Mouse (Mus musculus): ENCODE measurements at regions not wholly inside any gene's neighbourhood (a gene's known extent, or its start where the extent isn't known, plus 50 kb on each side); places are given as distances from the start of the nearest gene placed in this dataset.

DNA sequence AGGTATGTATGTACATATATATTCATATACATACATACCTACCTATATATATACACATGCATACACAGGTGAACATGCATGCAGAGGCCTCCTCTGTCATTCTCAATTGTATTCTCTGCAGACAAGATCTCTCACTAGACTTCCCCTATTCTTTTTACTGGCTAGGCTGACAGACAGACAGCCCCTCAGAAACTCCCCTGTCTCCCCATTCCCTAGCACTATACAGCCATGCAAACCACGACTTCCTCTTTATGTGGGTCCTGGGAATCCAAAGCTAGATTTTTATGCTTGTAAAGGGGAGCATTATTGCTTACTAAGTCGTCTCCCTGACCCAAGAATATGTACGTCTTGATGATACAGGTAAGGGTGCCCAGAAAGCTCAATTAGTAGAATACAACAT lies 86.9 kb downstream of the Fam124b start:
- WGBS: 59% methylated on average over 3 of the region's 3 CpGs
- no peak overlapping the region for H3K9ac ChIP-seq (ENCODE audit: low read depth, low read length)

DNA sequence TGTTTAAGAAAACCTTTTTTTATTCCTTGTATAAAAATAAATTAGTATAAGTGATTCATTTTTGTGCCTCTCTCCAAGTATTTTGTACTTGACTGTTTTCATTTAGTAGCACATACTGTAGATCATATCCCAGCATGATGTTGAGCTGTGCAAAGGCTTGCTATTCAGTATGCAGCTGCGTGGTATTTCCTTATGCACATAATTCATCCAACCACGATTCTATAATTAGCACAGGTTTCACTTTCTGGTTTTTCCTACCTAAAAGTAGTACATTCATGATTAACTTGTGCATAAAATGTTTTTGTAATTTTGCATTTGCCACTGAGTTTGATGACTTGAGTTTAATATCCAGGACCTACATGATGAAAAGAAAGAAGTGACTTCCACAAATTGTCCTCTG lies 94.3 kb downstream of the Fam124b start:
- H3K9me3 ChIP-seq (ENCODE audit: control insufficient read depth, low read length): no peaks in the 10 kb centered on the region
- no peak for ATAC-seq
- H3K4me1 ChIP-seq (ENCODE audit: control insufficient read depth, insufficient read depth, low read length): no peaks in the 10 kb centered on the region
- WGBS: 75% methylated on average over 2 of the region's 2 CpGs
- no peak overlapping the region for H3K9ac ChIP-seq (ENCODE audit: low read depth, low read length)
- no peaks in the 10 kb centered on the region for H3K36me3 ChIP-seq (ENCODE audit: control insufficient read depth, insufficient read depth, low read length)
- no peaks in the 10 kb centered on the region for H3K27me3 ChIP-seq (replicated peaks; ENCODE audit: control insufficient read depth, insufficient read depth, low read length)
- no peak overlapping the region for H3K27ac ChIP-seq (ENCODE audit: low read length)
- no peak overlapping the region for H3K4me3 ChIP-seq (ENCODE audit: low read length)
- no peak overlapping the region for H3K4me2 ChIP-seq (ENCODE audit: low read depth, low read length)

More for the DNA sequence above, 86.9 kb downstream of the Fam124b start:
- Histone ChIP-seq H3K9me3 (ENCODE audit: control insufficient read depth, low read length) (no peaks in the 10 kb centered on the region), H3K27me3 (replicated peaks; ENCODE audit: control insufficient read depth, insufficient read depth, low read length) (no peaks in the 10 kb centered on the region), H3K4me2 (ENCODE audit: low read depth, low read length) (no peak overlapping the region), H3K4me3 (ENCODE audit: low read length) (no peak overlapping the region), H3K27ac (ENCODE audit: low read length) (no peak overlapping the region), H3K4me1 (ENCODE audit: control insufficient read depth, insufficient read depth, low read length) (no peaks in the 10 kb centered on the region), H3K36me3 (ENCODE audit: control insufficient read depth, insufficient read depth, low read length) (no peaks in the 10 kb centered on the region)
- no peak for ATAC-seq

DNA sequence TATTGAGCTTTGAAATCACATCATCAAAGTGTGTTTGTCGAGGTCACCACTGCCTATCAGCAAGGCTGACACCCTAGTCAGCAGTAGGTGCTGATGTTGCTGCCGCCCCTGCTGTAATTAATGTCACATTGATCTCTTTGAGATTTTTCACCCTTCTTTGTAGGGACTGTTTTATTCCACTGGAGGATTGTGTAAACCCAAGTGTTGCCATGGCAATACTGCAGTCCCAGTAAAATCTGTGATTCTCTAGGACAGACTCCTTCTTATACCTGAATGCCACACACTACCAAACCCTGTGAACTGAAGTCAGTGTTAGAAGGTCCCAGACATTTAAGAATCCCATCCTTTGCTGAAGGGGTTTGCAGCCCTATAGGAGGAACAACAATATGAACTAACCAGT lies 102.4 kb downstream of the Fam124b start:
- 49% methylated on average over 2 of the region's 2 CpGs for WGBS

DNA sequence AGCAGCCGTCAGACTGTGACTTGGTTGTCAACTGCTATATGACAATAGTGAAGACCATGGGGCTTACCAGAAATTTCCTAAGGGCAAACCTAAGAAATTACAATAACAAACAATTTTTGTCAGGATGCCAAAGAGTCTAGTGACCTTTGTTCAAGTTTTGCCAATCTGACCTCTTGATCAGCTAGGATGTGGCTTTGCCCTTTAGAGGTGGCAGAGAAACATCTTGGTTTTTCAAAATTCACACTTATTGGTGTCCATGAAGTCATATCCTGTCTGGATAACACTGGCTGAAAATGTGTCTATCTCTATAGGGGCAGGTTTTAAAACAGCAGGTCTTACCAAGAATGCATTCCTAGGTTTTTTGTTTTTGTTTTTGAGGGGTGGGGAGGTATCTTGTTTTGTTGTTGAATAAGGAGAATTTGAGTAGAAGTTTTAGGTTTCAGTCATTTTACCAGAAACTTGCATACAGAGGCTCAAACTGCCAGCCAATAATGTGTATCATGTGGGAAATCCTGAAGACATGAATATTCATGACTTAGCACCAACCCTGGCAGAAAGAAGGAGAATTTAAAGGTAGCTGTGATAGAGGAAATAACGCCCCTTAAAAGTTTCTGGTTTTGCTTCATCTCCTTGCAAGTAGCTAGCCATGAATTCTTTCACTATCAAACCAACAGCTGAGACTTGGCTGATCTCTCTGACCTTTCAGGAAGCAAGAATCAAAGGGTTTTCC lies 110.4 kb downstream of the Fam124b start:
- Histone ChIP-seq H3K4me2 (ENCODE audit: low read depth, low read length) (no peak overlapping the region), H3K36me3 (ENCODE audit: control insufficient read depth, insufficient read depth, low read length) (no peaks in the 10 kb centered on the region), H3K27me3 (replicated peaks; ENCODE audit: control insufficient read depth, insufficient read depth, low read length) (no peaks in the 10 kb centered on the region), H3K27ac (ENCODE audit: low read length) (no peak overlapping the region), H3K4me1 (ENCODE audit: control insufficient read depth, insufficient read depth, low read length) (no peaks in the 10 kb centered on the region), H3K9me3 (ENCODE audit: control insufficient read depth, low read length) (no peaks in the 10 kb centered on the region), H3K4me3 (ENCODE audit: low read length) (no peak overlapping the region), H3K9ac (ENCODE audit: low read depth, low read length) (no peak overlapping the region)
- 70% methylated on average over 2 of the region's 2 CpGs for WGBS
- ATAC-seq: no peak

More for the DNA sequence above, 102.4 kb downstream of the Fam124b start:
- Histone ChIP-seq H3K9ac (ENCODE audit: low read depth, low read length) (no peak overlapping the region), H3K27me3 (replicated peaks; ENCODE audit: control insufficient read depth, insufficient read depth, low read length) (no peaks in the 10 kb centered on the region), H3K4me1 (ENCODE audit: control insufficient read depth, insufficient read depth, low read length) (no peaks in the 10 kb centered on the region), H3K36me3 (ENCODE audit: control insufficient read depth, insufficient read depth, low read length) (no peaks in the 10 kb centered on the region), H3K4me2 (ENCODE audit: low read depth, low read length) (no peak overlapping the region), H3K4me3 (ENCODE audit: low read length) (no peak overlapping the region), H3K27ac (ENCODE audit: low read length) (no peak overlapping the region), H3K9me3 (ENCODE audit: control insufficient read depth, low read length) (no peaks in the 10 kb centered on the region)
- ATAC-seq: no peak

DNA sequence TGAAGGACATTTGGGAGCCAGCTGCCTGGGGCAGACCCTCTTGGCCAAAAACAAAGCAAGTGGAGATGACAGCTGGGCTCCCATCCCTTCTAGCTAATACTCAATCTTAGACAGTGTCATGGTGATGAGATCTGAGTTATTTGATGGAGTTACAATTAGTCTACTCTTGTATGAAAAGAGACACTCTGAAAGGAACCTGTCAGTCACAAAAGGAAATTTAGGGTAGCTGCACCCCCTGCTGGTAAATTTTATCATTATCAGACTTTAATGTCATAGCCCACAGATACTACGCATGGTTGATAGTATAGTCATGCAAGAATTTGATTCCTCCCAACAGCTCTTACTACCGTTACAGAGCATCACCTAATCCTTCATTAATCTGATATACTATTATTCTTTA lies 112.0 kb downstream of the Fam124b start:
- no peaks in the 10 kb centered on the region for H3K27me3 ChIP-seq (replicated peaks; ENCODE audit: control insufficient read depth, insufficient read depth, low read length)
- no peak overlapping the region for H3K4me3 ChIP-seq (ENCODE audit: low read length)
- H3K27ac ChIP-seq (ENCODE audit: low read length): no peak overlapping the region
- H3K9ac ChIP-seq (ENCODE audit: low read depth, low read length): no peak overlapping the region
- ATAC-seq: no peak
- no peaks in the 10 kb centered on the region for H3K9me3 ChIP-seq (ENCODE audit: control insufficient read depth, low read length)
- no peak overlapping the region for H3K4me2 ChIP-seq (ENCODE audit: low read depth, low read length)
- 68% methylated on average over 2 of the region's 2 CpGs for WGBS
- no peaks in the 10 kb centered on the region for H3K36me3 ChIP-seq (ENCODE audit: control insufficient read depth, insufficient read depth, low read length)
- no peaks in the 10 kb centered on the region for H3K4me1 ChIP-seq (ENCODE audit: control insufficient read depth, insufficient read depth, low read length)

DNA sequence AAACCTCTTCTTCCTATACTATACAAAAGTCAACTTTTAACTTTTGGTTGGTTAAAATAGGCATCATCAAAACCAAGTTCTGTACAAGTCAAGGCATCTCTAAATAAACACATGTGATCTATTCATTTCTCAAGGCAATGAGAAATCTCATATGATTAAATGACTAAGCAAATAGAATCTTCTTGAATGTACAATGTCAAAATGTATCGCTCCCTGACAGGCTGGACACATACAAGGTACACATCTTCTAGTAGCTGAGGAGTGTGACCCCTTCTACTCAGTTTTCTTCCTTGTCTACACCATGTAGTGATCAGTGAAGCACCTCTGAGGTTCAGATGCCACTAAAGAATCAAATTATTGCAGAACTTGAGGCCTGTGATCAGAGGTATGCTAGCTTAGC lies 120.0 kb downstream of the Fam124b start:
- no peak for ATAC-seq
- H3K36me3 ChIP-seq (ENCODE audit: control insufficient read depth, insufficient read depth, low read length): no peaks in the 10 kb centered on the region
- H3K9ac ChIP-seq (ENCODE audit: low read depth, low read length): no peak overlapping the region
- H3K27ac ChIP-seq (ENCODE audit: low read length): no peak overlapping the region
- H3K9me3 ChIP-seq (ENCODE audit: control insufficient read depth, low read length): no peaks in the 10 kb centered on the region
- 100% methylated on average over 1 of the region's 1 CpGs for WGBS
- no peaks in the 10 kb centered on the region for H3K4me1 ChIP-seq (ENCODE audit: control insufficient read depth, insufficient read depth, low read length)
- no peak overlapping the region for H3K4me3 ChIP-seq (ENCODE audit: low read length)
- H3K27me3 ChIP-seq (replicated peaks; ENCODE audit: control insufficient read depth, insufficient read depth, low read length): no peaks in the 10 kb centered on the region
- H3K4me2 ChIP-seq (ENCODE audit: low read depth, low read length): no peak overlapping the region

DNA sequence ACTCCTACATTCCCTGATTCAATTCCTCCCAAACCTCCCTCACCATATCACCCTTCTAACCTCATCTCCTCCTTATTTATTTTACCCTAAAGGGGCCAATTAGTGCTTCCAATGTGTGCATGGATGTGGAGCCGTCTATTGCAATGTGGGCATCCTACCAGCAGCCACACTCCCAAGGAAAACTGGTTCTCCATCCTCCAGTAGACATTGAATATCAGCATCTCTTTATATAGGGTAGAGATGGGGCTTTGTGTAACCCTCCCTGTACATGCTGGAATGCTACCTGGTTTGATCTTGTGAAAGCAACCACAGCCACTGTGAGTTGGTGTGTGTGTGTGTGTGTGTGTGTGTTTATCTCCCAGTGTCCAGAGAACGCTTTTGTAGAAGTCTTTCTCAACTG lies 126.5 kb downstream of the Fam124b start:
- H3K27me3 ChIP-seq (replicated peaks; ENCODE audit: control insufficient read depth, insufficient read depth, low read length): no peaks in the 10 kb centered on the region
- H3K4me3 ChIP-seq (ENCODE audit: low read length): no peak overlapping the region
- H3K9me3 ChIP-seq (ENCODE audit: control insufficient read depth, low read length): no peaks in the 10 kb centered on the region
- no peak overlapping the region for H3K4me2 ChIP-seq (ENCODE audit: low read depth, low read length)
- H3K27ac ChIP-seq (ENCODE audit: low read length): no peak overlapping the region
- H3K36me3 ChIP-seq (ENCODE audit: control insufficient read depth, insufficient read depth, low read length): no peaks in the 10 kb centered on the region
- no peaks in the 10 kb centered on the region for H3K4me1 ChIP-seq (ENCODE audit: control insufficient read depth, insufficient read depth, low read length)
- no peak for ATAC-seq
- WGBS: 75% methylated on average over 2 of the region's 2 CpGs
- no peak overlapping the region for H3K9ac ChIP-seq (ENCODE audit: low read depth, low read length)

DNA sequence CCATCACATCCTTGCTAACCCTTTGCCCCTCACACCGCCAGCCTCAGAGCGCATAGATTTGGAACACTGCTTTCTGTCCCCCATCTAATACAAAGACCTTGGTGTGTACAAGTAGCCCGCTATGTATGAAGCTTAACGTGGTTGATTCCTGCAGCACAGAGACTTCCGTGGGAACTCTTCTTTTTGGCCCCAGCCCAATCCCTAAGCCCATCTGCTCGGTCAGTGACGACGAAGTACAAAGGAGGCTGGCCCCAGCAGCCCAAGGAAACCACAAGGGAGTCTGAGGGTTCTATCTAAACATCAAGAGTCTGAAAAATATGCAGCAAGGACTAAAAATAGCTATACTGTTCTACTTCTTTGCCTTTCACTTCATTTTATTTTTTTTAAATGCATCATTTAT lies 126.9 kb downstream of the Fam124b start:
- no peaks in the 10 kb centered on the region for H3K27me3 ChIP-seq (replicated peaks; ENCODE audit: control insufficient read depth, insufficient read depth, low read length)
- H3K36me3 ChIP-seq (ENCODE audit: control insufficient read depth, insufficient read depth, low read length): no peaks in the 10 kb centered on the region
- no peak for ATAC-seq
- no peak overlapping the region for H3K4me2 ChIP-seq (ENCODE audit: low read depth, low read length)
- WGBS: 59% methylated on average over 8 of the region's 8 CpGs
- no peak overlapping the region for H3K4me3 ChIP-seq (ENCODE audit: low read length)
- no peak overlapping the region for H3K9ac ChIP-seq (ENCODE audit: low read depth, low read length)
- H3K27ac ChIP-seq (ENCODE audit: low read length): no peak overlapping the region
- H3K4me1 ChIP-seq (ENCODE audit: control insufficient read depth, insufficient read depth, low read length): no peaks in the 10 kb centered on the region
- H3K9me3 ChIP-seq (ENCODE audit: control insufficient read depth, low read length): no peaks in the 10 kb centered on the region

DNA sequence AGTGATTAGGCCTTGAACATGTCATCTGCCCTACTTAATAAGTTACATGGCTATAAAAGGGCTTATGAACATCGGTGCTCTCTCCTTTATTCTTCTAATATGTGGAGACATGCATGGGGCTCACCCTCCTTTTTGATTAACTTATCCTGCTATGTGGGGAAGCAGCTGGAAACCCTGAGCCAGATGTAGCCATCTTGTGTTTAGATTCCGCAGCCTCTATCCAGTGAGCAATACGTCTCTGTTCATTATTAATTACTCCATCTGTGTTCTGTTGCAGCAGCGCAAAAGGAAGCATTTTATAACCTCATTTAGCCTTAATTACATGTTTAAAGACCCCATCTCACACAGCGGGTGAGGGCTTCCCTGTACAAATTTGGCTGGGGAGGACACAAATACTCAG lies 129.6 kb downstream of the Fam124b start:
- Histone ChIP-seq H3K27me3 (replicated peaks; ENCODE audit: control insufficient read depth, insufficient read depth, low read length) (no peaks in the 10 kb centered on the region), H3K27ac (ENCODE audit: low read length) (no peak overlapping the region), H3K9ac (ENCODE audit: low read depth, low read length) (no peak overlapping the region), H3K4me1 (ENCODE audit: control insufficient read depth, insufficient read depth, low read length) (no peaks in the 10 kb centered on the region), H3K9me3 (ENCODE audit: control insufficient read depth, low read length) (no peaks in the 10 kb centered on the region), H3K4me3 (ENCODE audit: low read length) (no peak overlapping the region), H3K4me2 (ENCODE audit: low read depth, low read length) (no peak overlapping the region), H3K36me3 (ENCODE audit: control insufficient read depth, insufficient read depth, low read length) (no peaks in the 10 kb centered on the region)
- 50% methylated on average over 5 of the region's 5 CpGs for WGBS
- ATAC-seq: no peak

DNA sequence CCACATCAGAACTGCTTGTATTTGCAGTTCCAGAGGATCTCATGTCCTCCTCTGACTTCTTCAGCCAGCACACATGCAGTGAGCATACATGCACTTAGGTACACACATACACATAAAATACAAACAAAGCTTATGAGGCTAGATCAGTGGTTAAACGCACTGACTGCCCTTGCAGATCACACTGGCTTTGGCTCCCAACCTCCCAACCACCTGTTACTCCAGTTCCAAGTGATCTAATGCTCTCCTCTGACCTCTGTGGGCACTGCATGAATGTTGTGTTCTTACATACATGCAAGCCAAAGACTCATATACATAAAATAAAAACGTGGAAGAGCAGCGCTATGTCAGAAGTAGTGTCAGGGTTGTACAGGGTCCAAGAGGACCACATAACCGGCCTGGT lies 141.9 kb downstream of the Fam124b start:
- no peaks in the 10 kb centered on the region for H3K36me3 ChIP-seq (ENCODE audit: control insufficient read depth, insufficient read depth, low read length)
- H3K27ac ChIP-seq (ENCODE audit: low read length): no peak overlapping the region
- H3K9ac ChIP-seq (ENCODE audit: low read depth, low read length): no peak overlapping the region
- no peaks in the 10 kb centered on the region for H3K9me3 ChIP-seq (ENCODE audit: control insufficient read depth, low read length)
- no peak for ATAC-seq
- no peak overlapping the region for H3K4me2 ChIP-seq (ENCODE audit: low read depth, low read length)
- no peaks in the 10 kb centered on the region for H3K4me1 ChIP-seq (ENCODE audit: control insufficient read depth, insufficient read depth, low read length)
- H3K4me3 ChIP-seq (ENCODE audit: low read length): no peak overlapping the region
- H3K27me3 ChIP-seq (replicated peaks; ENCODE audit: control insufficient read depth, insufficient read depth, low read length): no peaks in the 10 kb centered on the region
- WGBS: 77% methylated on average over 4 of the region's 4 CpGs

Data from intestine, embryonic 16.5 days (tissue).